Mouse (Mus musculus) hindbrain, embryonic 12.5 days (tissue): ENCODE measurements around the gene Olfr1339. TPM values are rescaled to one million over a fixed set of nuclear protein-coding genes. Genes with fewer than 3 reads are reported as not detected.

ENCODE experiments used
- ATAC-seq: fragments of 200-750 bp; cut with Nextera tagmentation; 2 replicates; pipeline ENCODE4 v1.8.0; 2017; ENCODE audit warnings: moderate TSS enrichment; ENCODE audit not compliant: low FRiP score
- H3K27ac ChIP-seq: fragments of 300-500 bp; sonication (generic); 2 replicates; pipeline ENCODE4 v1.5.1; 2016; ENCODE audit warnings: mild to moderate bottlenecking
- H3K27me3 ChIP-seq: fragments of 300-500 bp; sonication (generic); 2 replicates; pipeline ENCODE4 v1.6.1; 2016; ENCODE audit warnings: mild to moderate bottlenecking
- H3K36me3 ChIP-seq: fragments of 300-500 bp; sonication (generic); 2 replicates; pipeline ENCODE4 v1.6.1; 2016; ENCODE audit warnings: mild to moderate bottlenecking
- H3K4me1 ChIP-seq: fragments of 300-500 bp; sonication (generic); 2 replicates; pipeline ENCODE4 v1.6.1; 2016
- H3K4me2 ChIP-seq: fragments of 300-500 bp; sonication (generic); replicated peaks from 2 replicates; pipeline ENCODE4 v1.6.1; 2016; ENCODE audit warnings: mild to moderate bottlenecking
- H3K4me3 ChIP-seq: fragments of 300-500 bp; sonication (generic); 2 replicates; pipeline ENCODE4 v1.5.1; 2016; ENCODE audit warnings: mild to moderate bottlenecking
- H3K9ac ChIP-seq: fragments of 300-500 bp; sonication (generic); 2 replicates; pipeline ENCODE4 v1.6.1; 2016; ENCODE audit warnings: mild to moderate bottlenecking, moderate library complexity
- H3K9me3 ChIP-seq: fragments of 300-500 bp; sonication (generic); replicated peaks from 2 replicates; pipeline ENCODE4 v1.6.1; 2016; ENCODE audit warnings: mild to moderate bottlenecking
- WGBS: fragments of 180-500 bp; shearing (Covaris S2); methylation state at CpG from one replicate; pipeline ENCODE4 v1.1.7; 2016; 5-methylcytosine and 5-hydroxymethylcytosine counted together
- polyA plus RNA-seq: library from polyadenylated mRNA; unstranded; fragments of >200 nt; fragmentation: Nextera tagmentation; extraction: Ambion mirVana; gene quantifications from 2 replicates; pipeline ENCODE4 v1.2.1, GENCODE M21; 2016

Olfr1339 gene
- polyA plus RNA-seq, result not detected in 2 replicates

- ATAC-seq, result no peak
- H3K27ac ChIP-seq, result no peak within 1 kb of the TSS
- H3K4me2 ChIP-seq, result no peak within 1 kb of the TSS
- H3K4me3 ChIP-seq, result no peak within 1 kb of the TSS
- H3K36me3 ChIP-seq, result no peaks in the 10 kb centered on the region
- no peaks in the 10 kb centered on the region for H3K9me3 ChIP-seq
- H3K9ac ChIP-seq, result no peak within 1 kb of the TSS
- no peaks in the 10 kb centered on the region for H3K27me3 ChIP-seq
- 100% methylated on average over 1 of the region's 1 CpGs for WGBS
- no peaks in the 10 kb centered on the region for H3K4me1 ChIP-seq
Measured at GRCm38 (mm10) chr4:118731875-118732274, at the start of gene Olfr1339. Olfr1339 (plus strand) TSS chr4:118732175.

GRCm38 (mm10) chr4:118687086-118687485 lies 44.9 kb upstream of the Olfr1339 start:
- ATAC-seq, result no peak
- H3K36me3 ChIP-seq, result no peaks in the 10 kb centered on the region
- H3K4me2 ChIP-seq, result no peak overlapping the region
- H3K4me3 ChIP-seq, result no peak overlapping the region
- WGBS, result 78% methylated on average over 2 of the region's 2 CpGs
- H3K4me1 ChIP-seq, result no peaks in the 10 kb centered on the region
- no peaks in the 10 kb centered on the region for H3K27me3 ChIP-seq
- no peak overlapping the region for H3K27ac ChIP-seq
- H3K9me3 ChIP-seq, result no peaks in the 10 kb centered on the region
- H3K9ac ChIP-seq, result no peak overlapping the region

GRCm38 (mm10) chr4:118692412-118692973 lies 39.5 kb upstream of the Olfr1339 start, which contains the start of gene Olfr1342:
Olfr1342 (minus strand) TSS chr4:118692756.
- WGBS, result 52% methylated on average over 12 of the region's 12 CpGs
- peaks cover 11% of the 10 kb centered on the region for H3K4me1 ChIP-seq
- H3K4me2 ChIP-seq, result no peak within 1 kb of the TSS
- no peak for ATAC-seq
- H3K27me3 ChIP-seq, result peaks cover 3% of the 10 kb centered on the region; the same call in 1 of the 2 replicates
- no peak within 1 kb of the TSS for H3K4me3 ChIP-seq
- no peak within 1 kb of the TSS for H3K9ac ChIP-seq
- no peaks in the 10 kb centered on the region for H3K36me3 ChIP-seq
- no peaks in the 10 kb centered on the region for H3K9me3 ChIP-seq
- 0 out of 2 replicates have a peak within 1 kb of the TSS, but pooled peaks have one; percentile 7 for H3K27ac ChIP-seq

GRCm38 (mm10) chr4:118693812-118694211 lies 38.2 kb upstream of the Olfr1339 start:
- ATAC-seq, result no peak
- no peak overlapping the region for H3K4me2 ChIP-seq
- H3K9ac ChIP-seq, result no peak overlapping the region
- peaks cover 11% of the 10 kb centered on the region for H3K4me1 ChIP-seq
- H3K27me3 ChIP-seq, result peaks cover 3% of the 10 kb centered on the region; the same call in 1 of the 2 replicates
- H3K36me3 ChIP-seq, result no peaks in the 10 kb centered on the region
- no peak overlapping the region for H3K4me3 ChIP-seq
- H3K9me3 ChIP-seq, result no peaks in the 10 kb centered on the region
- H3K27ac ChIP-seq, result no peak overlapping the region
- 29% methylated on average over 2 of the region's 2 CpGs for WGBS

GRCm38 (mm10) chr4:118703223-118703622 lies 28.8 kb upstream of the Olfr1339 start, which contains the start of gene Olfr1341:
Olfr1341 (plus strand) TSS chr4:118703523.
- H3K27ac ChIP-seq, result no peak within 1 kb of the TSS
- no peak within 1 kb of the TSS for H3K9ac ChIP-seq
- no peaks in the 10 kb centered on the region for H3K4me1 ChIP-seq
- no peak for ATAC-seq
- no peaks in the 10 kb centered on the region for H3K9me3 ChIP-seq
- no peak within 1 kb of the TSS for H3K4me3 ChIP-seq
- WGBS, result 86% methylated on average over 3 of the region's 3 CpGs
- H3K27me3 ChIP-seq, result no peaks in the 10 kb centered on the region
- no peaks in the 10 kb centered on the region for H3K36me3 ChIP-seq
- no peak within 1 kb of the TSS for H3K4me2 ChIP-seq

GRCm38 (mm10) chr4:118708086-118708485 lies 23.9 kb upstream of the Olfr1339 start:
- no peak overlapping the region for H3K9ac ChIP-seq
- H3K27me3 ChIP-seq, result no peaks in the 10 kb centered on the region
- no peaks in the 10 kb centered on the region for H3K9me3 ChIP-seq
- ATAC-seq, result no peak
- H3K4me2 ChIP-seq, result no peak overlapping the region
- WGBS, result 83% methylated on average over 5 of the region's 5 CpGs
- no peaks in the 10 kb centered on the region for H3K4me1 ChIP-seq
- H3K36me3 ChIP-seq, result no peaks in the 10 kb centered on the region
- H3K27ac ChIP-seq, result no peak overlapping the region
- no peak overlapping the region for H3K4me3 ChIP-seq

- Histone ChIP-seq H3K4me1 (no peaks in the 10 kb centered on the region), H3K9me3 (no peaks in the 10 kb centered on the region), H3K27me3 (no peaks in the 10 kb centered on the region), H3K9ac (no peak overlapping the region), H3K36me3 (no peaks in the 10 kb centered on the region), H3K4me2 (no peak overlapping the region), H3K27ac (no peak overlapping the region), H3K4me3 (no peak overlapping the region)
- 18% methylated on average over 1 of the region's 1 CpGs for WGBS
- no peak for ATAC-seq
Measured at GRCm38 (mm10) chr4:118711656-118712055, 20.3 kb upstream of the Olfr1339 start.

GRCm38 (mm10) chr4:118719838-118720237 lies 12.1 kb upstream of the Olfr1339 start, which contains the start of gene Olfr1340:
Olfr1340 (plus strand) TSS chr4:118720138.
- H3K9ac ChIP-seq, result no peak within 1 kb of the TSS
- H3K4me3 ChIP-seq, result no peak within 1 kb of the TSS
- H3K9me3 ChIP-seq, result no peaks in the 10 kb centered on the region
- no peaks in the 10 kb centered on the region for H3K4me1 ChIP-seq
- H3K36me3 ChIP-seq, result no peaks in the 10 kb centered on the region
- no peak within 1 kb of the TSS for H3K27ac ChIP-seq
- H3K4me2 ChIP-seq, result no peak within 1 kb of the TSS
- H3K27me3 ChIP-seq, result no peaks in the 10 kb centered on the region
- ATAC-seq, result no peak

- no peaks in the 10 kb centered on the region for H3K36me3 ChIP-seq
- H3K9ac ChIP-seq, result no peak overlapping the region
- no peaks in the 10 kb centered on the region for H3K4me1 ChIP-seq
- no peak overlapping the region for H3K27ac ChIP-seq
- H3K4me2 ChIP-seq, result no peak overlapping the region
- no peak overlapping the region for H3K4me3 ChIP-seq
- no peaks in the 10 kb centered on the region for H3K27me3 ChIP-seq
- WGBS, result 55% methylated on average over 10 of the region's 10 CpGs
- ATAC-seq, result no peak
- H3K9me3 ChIP-seq, result no peaks in the 10 kb centered on the region
Measured at GRCm38 (mm10) chr4:118721742-118722483, 10.1 kb upstream of the Olfr1339 start.

- H3K4me2 ChIP-seq, result no peak overlapping the region
- no peaks in the 10 kb centered on the region for H3K9me3 ChIP-seq
- H3K27ac ChIP-seq, result no peak overlapping the region
- H3K27me3 ChIP-seq, result peaks cover 27% of the 10 kb centered on the region
- peaks cover 4% of the 10 kb centered on the region; the same call in 1 of the 2 replicates for H3K4me1 ChIP-seq
- 65% methylated on average over 3 of the region's 3 CpGs for WGBS
- H3K36me3 ChIP-seq, result no peaks in the 10 kb centered on the region
- no peak overlapping the region for H3K4me3 ChIP-seq
- no peak for ATAC-seq
- H3K9ac ChIP-seq, result no peak overlapping the region
Measured at GRCm38 (mm10) chr4:118739574-118739973, 7.6 kb downstream of the Olfr1339 start.

GRCm38 (mm10) chr4:118740988-118741698 lies 9.2 kb downstream of the Olfr1339 start:
- no peak for ATAC-seq
- no peak overlapping the region for H3K4me3 ChIP-seq
- no peak overlapping the region for H3K27ac ChIP-seq
- WGBS, result 3% methylated on average over 11 of the region's 11 CpGs
- no peaks in the 10 kb centered on the region for H3K36me3 ChIP-seq
- H3K4me1 ChIP-seq, result peaks cover 4% of the 10 kb centered on the region; the same call in 1 of the 2 replicates
- H3K9me3 ChIP-seq, result peaks cover 1% of the 10 kb centered on the region; the same call in 1 of the 2 replicates
- H3K4me2 ChIP-seq, result peak overlapping the region; percentile 24; the same call in 1 of the 2 replicates
- H3K27me3 ChIP-seq, result peaks cover 27% of the 10 kb centered on the region
- no peak overlapping the region for H3K9ac ChIP-seq

GRCm38 (mm10) chr4:118741881-118742280 lies 9.9 kb downstream of the Olfr1339 start:
- 3% methylated on average over 16 of the region's 16 CpGs for WGBS
- H3K27ac ChIP-seq, result no peak overlapping the region
- H3K9ac ChIP-seq, result no peak overlapping the region
- peaks cover 9% of the 10 kb centered on the region; the same call in 1 of the 2 replicates for H3K9me3 ChIP-seq
- no peaks in the 10 kb centered on the region for H3K36me3 ChIP-seq
- H3K4me1 ChIP-seq, result peaks cover 4% of the 10 kb centered on the region; the same call in 1 of the 2 replicates
- no peak overlapping the region for H3K4me3 ChIP-seq
- H3K27me3 ChIP-seq, result peaks cover 27% of the 10 kb centered on the region
- ATAC-seq, result no peak
- peak overlapping the region; percentile 24; the same call in 1 of the 2 replicates for H3K4me2 ChIP-seq
